Mouse (Mus musculus) splenic B cell, adult 2 months (primary cell): ENCODE results near the gene Gm5089.

ENCODE experiments used
- DNase-seq: peaks from one replicate; pipeline ENCODE4 v3.0.0-alpha.2; 2011; ENCODE audit warnings: low read depth, low spot score
- H3K27me3 ChIP-seq: 2 replicates; pipeline ENCODE4 v1.6.1; 2012; ENCODE audit warnings: mild to moderate bottlenecking, low read length, moderate library complexity, mixed read lengths; ENCODE audit not compliant: control insufficient read depth, poor library complexity, insufficient read depth, severe bottlenecking
- H3K36me3 ChIP-seq: 2 replicates; pipeline ENCODE4 v1.6.1; 2012; ENCODE audit warnings: mild to moderate bottlenecking, low read length, moderate library complexity, mixed read lengths; ENCODE audit not compliant: control insufficient read depth, poor library complexity, insufficient read depth, severe bottlenecking

Gm5089 gene

DNA sequence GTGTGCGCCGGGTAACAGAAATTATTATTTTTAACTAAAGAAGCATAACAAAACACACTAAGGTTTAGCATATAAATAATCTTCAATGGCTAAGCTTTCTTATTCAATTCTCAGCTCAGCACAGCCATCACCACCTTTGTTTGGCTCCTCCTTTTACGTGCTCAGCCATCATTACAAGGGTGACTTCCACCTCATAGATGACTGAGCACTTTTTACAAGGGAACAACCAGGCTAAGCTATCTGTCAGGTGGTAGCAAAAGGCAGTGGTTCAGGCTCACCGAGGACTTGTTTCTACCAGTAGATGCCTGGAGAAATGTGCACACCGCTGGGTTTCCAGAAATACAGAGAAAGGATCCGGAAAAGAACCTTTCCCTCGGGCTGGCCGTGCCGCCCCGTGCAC, 16.9 kb downstream of the Gm5089 start:
- Histone ChIP-seq H3K27me3 (no peaks in the 10 kb centered on the region), H3K36me3 (no peaks in the 10 kb centered on the region)
- DNase-seq: no peak

DNA sequence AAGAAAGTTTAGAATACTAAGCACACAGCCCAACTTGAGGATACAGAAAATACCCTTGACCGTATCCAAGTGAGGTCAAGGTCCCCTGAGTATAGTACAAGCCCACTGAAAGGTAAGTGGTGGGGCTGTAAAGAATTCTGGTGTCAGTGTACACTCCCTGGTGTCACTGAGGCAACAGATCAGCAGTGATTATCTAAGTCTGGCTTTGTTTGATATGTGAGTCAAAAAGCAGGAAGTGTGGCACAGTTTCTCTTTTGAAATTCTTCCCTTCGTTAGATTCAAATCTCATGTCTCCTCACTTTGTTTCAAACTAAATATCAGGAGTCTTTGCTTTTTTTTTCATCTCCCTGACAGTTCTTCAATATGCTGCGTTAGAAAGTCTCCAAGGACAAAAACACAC, 18.4 kb downstream of the Gm5089 start:
- H3K36me3 ChIP-seq: no peaks in the 10 kb centered on the region
- no peak for DNase-seq
- no peaks in the 10 kb centered on the region for H3K27me3 ChIP-seq

DNA sequence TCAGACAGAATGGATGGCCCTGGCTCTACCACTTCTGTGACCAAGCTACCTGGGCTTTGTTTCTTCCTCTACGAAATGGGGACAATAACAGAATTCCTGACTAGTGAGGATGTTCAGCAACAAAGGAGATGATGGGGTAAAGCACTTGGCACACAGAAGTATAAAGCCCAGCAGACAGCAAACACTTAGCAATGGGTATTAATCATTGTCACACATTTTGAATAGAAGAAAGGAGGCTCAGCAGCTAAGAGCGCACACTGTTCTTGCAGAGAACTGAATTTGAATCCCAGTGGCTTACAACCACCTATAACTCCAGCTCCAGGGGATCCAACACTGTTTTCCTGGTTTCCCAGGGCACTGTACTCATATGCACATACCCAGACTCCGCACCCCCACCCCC, 23.3 kb downstream of the Gm5089 start:
- Histone ChIP-seq H3K27me3 (no peaks in the 10 kb centered on the region), H3K36me3 (no peaks in the 10 kb centered on the region)
- no peak for DNase-seq

DNA sequence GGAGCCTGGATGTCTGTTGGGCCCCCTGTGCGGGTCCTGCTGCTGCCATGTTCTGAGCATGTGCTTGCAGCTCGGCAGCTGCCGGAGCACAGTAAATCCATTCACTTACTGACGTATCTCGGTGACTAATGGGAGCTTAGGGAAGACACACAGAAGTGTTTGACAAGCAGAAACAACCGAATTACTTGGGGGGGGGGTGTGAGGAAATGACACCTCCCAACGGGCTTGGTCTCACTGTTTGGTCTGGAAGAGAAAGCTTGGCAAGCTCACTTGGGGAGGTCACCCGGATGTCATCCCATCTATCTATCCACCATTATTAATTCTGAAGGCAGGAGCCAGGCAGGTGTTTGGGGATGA, 23.7 kb downstream of the Gm5089 start:
- Histone ChIP-seq H3K27me3 (no peaks in the 10 kb centered on the region), H3K36me3 (no peaks in the 10 kb centered on the region)
- no peak for DNase-seq

- no peak for DNase-seq
- no peaks in the 10 kb centered on the region for H3K27me3 ChIP-seq
Measured at GRCm38 (mm10) chr14:122426529-122427203, 24.2 kb downstream of the Gm5089 start.

GRCm38 (mm10) chr14:122424441-122424840, 26.5 kb downstream of the Gm5089 start:
- H3K27me3 ChIP-seq: no peaks in the 10 kb centered on the region
- no peak for DNase-seq
- no peaks in the 10 kb centered on the region for H3K36me3 ChIP-seq

More at GRCm38 (mm10) chr14:122426529-122427203, 24.2 kb downstream of the Gm5089 start:
- H3K36me3 ChIP-seq: no peaks in the 10 kb centered on the region

- DNase-seq: no peak
- no peaks in the 10 kb centered on the region for H3K36me3 ChIP-seq
- H3K27me3 ChIP-seq: no peaks in the 10 kb centered on the region
Measured at GRCm38 (mm10) chr14:122416166-122416771, 34.6 kb downstream of the Gm5089 start.

DNA sequence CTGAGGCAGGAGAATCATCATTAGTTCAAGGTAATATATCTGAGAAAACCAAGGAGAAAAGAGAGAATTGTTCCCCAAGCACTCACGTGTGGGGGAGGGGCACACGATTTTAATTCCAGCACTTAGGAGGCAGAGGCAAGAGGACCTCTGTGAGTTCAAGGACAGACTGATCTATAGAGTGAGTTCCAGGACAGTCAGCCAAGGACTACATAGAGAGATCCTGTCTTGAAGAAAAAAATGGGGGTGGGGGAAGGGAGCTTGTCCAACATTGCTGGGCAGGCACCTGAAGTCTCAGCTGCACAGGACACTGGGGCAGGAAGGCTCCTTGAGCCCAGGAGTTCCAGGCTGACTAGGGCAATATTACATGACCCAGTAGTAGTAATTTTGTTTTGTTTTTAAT, 36.1 kb downstream of the Gm5089 start:
- no peak for DNase-seq
- Histone ChIP-seq H3K27me3 (no peaks in the 10 kb centered on the region), H3K36me3 (no peaks in the 10 kb centered on the region)

GRCm38 (mm10) chr14:122413542-122413928, 37.4 kb downstream of the Gm5089 start:
- no peaks in the 10 kb centered on the region for H3K36me3 ChIP-seq
- no peaks in the 10 kb centered on the region for H3K27me3 ChIP-seq
- no peak for DNase-seq

GRCm38 (mm10) chr14:122412841-122413541, 37.9 kb downstream of the Gm5089 start:
- Histone ChIP-seq H3K27me3 (no peaks in the 10 kb centered on the region), H3K36me3 (no peaks in the 10 kb centered on the region)
- no peak for DNase-seq

DNA sequence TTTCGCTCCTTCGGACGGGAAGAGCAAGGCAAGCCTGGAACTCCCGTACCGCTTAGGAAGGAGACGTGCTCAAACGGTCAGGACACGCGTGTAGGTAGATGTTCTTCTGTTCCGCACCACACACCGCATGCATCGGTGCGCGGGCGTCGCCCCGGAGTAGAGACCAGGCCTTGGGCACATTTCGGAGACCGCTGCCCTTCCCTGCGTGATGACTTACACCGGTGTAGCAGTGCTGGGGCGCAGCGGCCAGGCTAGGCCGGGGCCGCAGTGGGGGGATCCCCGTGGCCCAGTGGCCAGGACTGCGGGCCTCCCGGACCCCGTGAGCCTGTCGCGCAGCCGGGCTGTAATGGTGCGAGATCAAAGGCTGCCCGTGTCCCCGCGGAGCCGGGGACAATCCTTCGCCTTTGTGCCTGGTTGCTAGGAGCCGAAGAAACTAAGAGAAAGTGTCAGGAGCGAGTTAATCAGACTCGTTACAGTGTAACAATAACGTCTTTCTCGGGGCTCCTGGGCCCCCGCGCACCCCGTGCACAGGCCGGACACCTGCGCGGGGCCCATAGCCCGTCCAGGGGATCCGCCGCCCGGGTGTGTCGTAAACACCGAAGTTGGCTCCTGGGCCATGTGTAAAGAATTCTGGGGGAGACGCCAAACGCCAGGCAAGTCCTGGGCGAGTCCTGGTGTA, 44.2 kb downstream of the Gm5089 start:
- Histone ChIP-seq H3K36me3 (no peaks in the 10 kb centered on the region), H3K27me3 (no peaks in the 10 kb centered on the region)
- DNase-seq: peak; percentile 4

DNA sequence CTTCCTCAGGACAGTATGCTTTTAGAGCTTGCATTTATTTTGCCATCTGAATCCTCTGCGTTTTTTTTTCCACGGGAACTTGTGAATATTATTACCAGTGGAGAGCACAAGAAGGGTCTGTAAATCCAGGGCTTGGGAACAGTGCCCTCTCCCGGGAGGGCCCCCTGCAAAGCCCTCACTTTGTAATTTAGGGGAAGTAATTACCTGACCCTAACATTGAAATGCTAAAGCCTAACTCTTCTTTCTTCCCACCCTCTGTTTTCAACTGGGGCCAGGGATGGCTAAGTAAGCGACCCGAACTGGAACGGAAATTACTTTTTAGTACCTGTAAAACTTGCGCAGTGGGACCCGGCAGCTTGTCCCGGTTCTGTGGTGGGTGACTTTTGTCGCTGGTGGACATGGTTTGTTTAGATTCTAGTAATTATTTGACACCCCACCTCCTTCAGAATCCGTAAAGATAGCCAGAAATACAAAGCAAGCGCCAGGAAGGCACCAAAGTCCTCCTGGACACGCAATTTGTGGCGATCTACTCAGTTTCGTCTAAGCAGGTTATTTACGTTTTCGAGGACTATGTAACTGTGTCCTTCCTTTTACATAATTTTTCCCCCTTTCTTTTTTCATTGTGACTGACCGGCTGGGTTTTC, 44.9 kb downstream of the Gm5089 start:
- Histone ChIP-seq H3K27me3 (no peaks in the 10 kb centered on the region), H3K36me3 (no peaks in the 10 kb centered on the region)
- no peak for DNase-seq

DNA sequence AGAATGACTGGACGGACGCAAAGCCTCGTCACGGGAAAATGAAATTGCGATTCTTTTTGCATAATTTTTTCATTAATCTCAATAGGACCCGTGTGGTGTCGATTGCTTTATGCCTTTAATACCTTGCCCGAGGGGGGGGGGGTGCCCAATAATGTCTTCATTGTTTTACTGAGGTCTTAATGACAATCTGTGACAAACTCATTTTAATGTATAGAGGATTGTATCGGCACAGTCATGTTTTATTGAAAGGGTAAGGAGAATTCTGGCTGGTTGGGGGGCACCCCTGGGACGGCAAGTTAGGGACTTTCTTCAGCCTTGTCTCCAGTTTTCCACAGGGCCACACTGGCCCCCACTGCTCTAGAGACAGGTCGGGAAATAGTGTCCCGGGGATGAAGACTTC, 45.7 kb downstream of the Gm5089 start:
- DNase-seq: no peak
- H3K27me3 ChIP-seq: no peaks in the 10 kb centered on the region
- H3K36me3 ChIP-seq: no peaks in the 10 kb centered on the region

DNA sequence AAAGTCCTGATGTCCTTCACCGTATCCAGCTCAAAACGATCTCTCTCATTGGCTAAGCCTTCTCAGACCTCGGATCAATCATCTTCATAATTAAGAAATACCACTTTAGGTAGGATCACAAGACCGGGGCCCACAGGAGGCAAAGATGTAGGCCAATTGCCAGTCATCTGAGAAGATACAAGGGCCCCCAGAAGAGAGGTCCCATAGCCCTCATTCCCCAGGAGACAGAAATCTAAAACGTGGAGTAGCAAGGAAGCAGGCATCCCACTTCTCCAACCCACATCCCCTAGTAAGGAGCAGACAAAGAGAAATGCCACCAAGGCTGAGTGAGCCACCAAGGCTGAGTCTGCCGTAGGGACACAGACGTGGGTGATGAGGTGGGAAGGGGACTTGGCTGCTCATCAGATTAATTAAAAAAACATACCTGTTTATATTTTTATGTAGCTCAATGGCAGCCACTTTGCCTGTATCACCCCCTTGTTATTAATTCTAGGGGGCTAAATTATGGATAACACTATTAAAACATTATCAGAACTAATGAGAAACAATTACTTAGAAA, 46.2 kb downstream of the Gm5089 start:
- no peak for DNase-seq
- Histone ChIP-seq H3K27me3 (no peaks in the 10 kb centered on the region), H3K36me3 (no peaks in the 10 kb centered on the region)
